Mouse (Mus musculus) lung, postnatal 0 days (tissue): ENCODE measurements around the gene Shoc2.

Experiments used
- CTCF ChIP-seq: IDR thresholded peaks from 2 replicates; pipeline ENCODE4 v1.5.1; 2016; ENCODE audit warnings: antibody characterized with exemption, mild to moderate bottlenecking
- EP300 ChIP-seq: IDR thresholded peaks from 2 replicates; pipeline ENCODE4 v1.6.1; 2016; ENCODE audit warnings: antibody characterized with exemption, mild to moderate bottlenecking, control low read depth

DNA sequence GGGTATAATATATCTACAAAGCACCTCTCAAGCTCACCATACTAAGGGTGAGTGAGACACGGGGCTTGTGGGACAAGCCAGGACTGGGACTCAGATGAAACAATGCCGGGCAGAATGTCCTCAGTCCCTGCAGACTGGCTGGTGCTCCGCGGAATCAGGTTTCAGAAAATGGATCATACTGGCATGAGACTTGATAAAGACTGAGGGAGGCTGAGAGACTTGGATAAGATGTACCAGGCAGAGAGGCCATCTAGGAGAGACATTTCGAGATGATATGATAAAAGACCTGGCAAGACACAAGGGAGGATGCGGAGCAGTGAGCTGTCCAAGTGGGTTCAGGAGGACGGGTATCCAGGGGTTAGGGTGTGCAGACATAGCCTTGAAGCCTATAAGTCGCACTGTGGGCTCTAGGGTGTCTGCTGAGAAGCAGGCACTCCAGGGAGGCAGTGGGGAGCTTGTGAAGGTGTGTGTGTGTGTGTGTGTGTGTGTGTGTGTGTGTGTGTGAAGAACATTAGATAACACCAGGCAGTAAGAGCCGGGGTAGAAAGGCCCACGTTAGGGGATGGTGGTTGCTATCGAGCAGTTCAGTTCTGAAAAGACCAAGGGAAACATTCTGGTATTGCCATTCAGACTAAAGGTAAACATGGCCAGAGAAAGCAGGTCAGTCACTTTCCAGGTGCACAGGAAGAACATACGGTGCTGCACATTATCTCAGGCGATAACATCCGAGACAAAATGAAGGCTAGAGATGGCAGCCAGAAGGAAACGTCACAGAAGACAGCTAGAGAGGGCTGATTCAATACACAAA is 42.0 kb upstream of the Shoc2 start:
- no peak for TF ChIP-seq CTCF
- TF ChIP-seq EP300, result no peak
